Mouse (Mus musculus) right cerebral cortex, postnatal 25 days (tissue): ENCODE results near the gene Dusp22.

ENCODE experiments used
- DNase-seq: peaks from one replicate; pipeline ENCODE4 v3.0.0; 2022

Gene Dusp22

GRCm38 (mm10) chr13:30659613-30660505 is at the start of gene Dusp22:
Gene Dusp22 (plus strand): TSS chr13:30659999.
- DNase-seq: peak; percentile 91

- DNase-seq: no peak
Observed at GRCm38 (mm10) chr13:30612079-30612794, 47.6 kb upstream of the Dusp22 start.

- DNase-seq: no peak
Observed at GRCm38 (mm10) chr13:30619684-30620083, 40.1 kb upstream of the Dusp22 start.

GRCm38 (mm10) chr13:30628195-30629048 is 31.4 kb upstream of the Dusp22 start:
- no peak for DNase-seq

GRCm38 (mm10) chr13:30629794-30630410 is 29.9 kb upstream of the Dusp22 start:
- DNase-seq: no peak

- DNase-seq: no peak
Observed at GRCm38 (mm10) chr13:30632998-30633397, 26.8 kb upstream of the Dusp22 start.

- DNase-seq: no peak
Observed at GRCm38 (mm10) chr13:30636453-30636852, 23.3 kb upstream of the Dusp22 start.

- no peak for DNase-seq
Observed at GRCm38 (mm10) chr13:30638378-30639115, 21.3 kb upstream of the Dusp22 start.

GRCm38 (mm10) chr13:30642053-30642452 is 17.7 kb upstream of the Dusp22 start:
- DNase-seq: no peak

- DNase-seq: no peak
Observed at GRCm38 (mm10) chr13:30648461-30648860, 11.3 kb upstream of the Dusp22 start.

GRCm38 (mm10) chr13:30649197-30649596 is 10.6 kb upstream of the Dusp22 start:
- DNase-seq: no peak

GRCm38 (mm10) chr13:30650684-30651083 is 9.1 kb upstream of the Dusp22 start:
- no peak for DNase-seq

- no peak for DNase-seq
Observed at GRCm38 (mm10) chr13:30653051-30653450, 6.7 kb upstream of the Dusp22 start.

- DNase-seq: no peak
Observed at GRCm38 (mm10) chr13:30654463-30654862, 5.3 kb upstream of the Dusp22 start.

- DNase-seq: no peak
Observed at GRCm38 (mm10) chr13:30656909-30657308, 2.9 kb upstream of the Dusp22 start.

- no peak for DNase-seq
Observed at GRCm38 (mm10) chr13:30657779-30658178, 2.0 kb upstream of the Dusp22 start.

GRCm38 (mm10) chr13:30658201-30658996 is 1.4 kb upstream of the Dusp22 start:
- no peak for DNase-seq

- no peak for DNase-seq
Observed at GRCm38 (mm10) chr13:30665261-30665660, 5.5 kb downstream of the Dusp22 start.

GRCm38 (mm10) chr13:30666537-30666936 is 6.7 kb downstream of the Dusp22 start:
- DNase-seq: peak; percentile 76

GRCm38 (mm10) chr13:30668301-30668700 is 8.5 kb downstream of the Dusp22 start:
- no peak for DNase-seq

- no peak for DNase-seq
Observed at GRCm38 (mm10) chr13:30669277-30669676, 9.5 kb downstream of the Dusp22 start.
